Mouse (Mus musculus) lung, postnatal 0 days (tissue): ENCODE measurements around the gene Pim1.

Source experiments
- CTCF ChIP-seq: IDR thresholded peaks from 2 replicates; pipeline ENCODE4 v1.5.1; 2016; ENCODE audit warnings: antibody characterized with exemption, mild to moderate bottlenecking
- EP300 ChIP-seq: IDR thresholded peaks from 2 replicates; pipeline ENCODE4 v1.6.1; 2016; ENCODE audit warnings: antibody characterized with exemption, mild to moderate bottlenecking, control low read depth

DNA sequence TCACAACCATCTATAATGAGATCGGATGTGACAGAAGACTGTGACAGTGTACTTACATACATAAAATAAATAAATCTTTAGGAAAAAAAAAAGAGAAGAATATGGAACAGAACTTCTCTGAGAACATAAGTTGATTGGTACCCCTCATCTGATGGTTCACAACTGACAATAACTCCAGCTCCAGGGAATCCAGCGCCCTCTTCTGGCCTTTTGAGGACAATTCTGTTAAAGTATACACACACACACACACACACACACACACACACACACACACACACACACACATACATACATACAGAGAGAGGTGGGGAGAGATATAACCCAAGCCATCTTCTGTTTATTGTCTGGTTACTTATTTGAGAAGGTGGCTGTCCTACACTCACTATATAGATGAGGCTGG lies 6.1 kb upstream of the Pim1 start:
- no peak for TF ChIP-seq CTCF
- no peak for TF ChIP-seq EP300
